Mouse (Mus musculus) hindbrain, embryonic 16.5 days (tissue): ENCODE measurements around the gene Wbp1. TPM values are rescaled to one million over a fixed set of nuclear protein-coding genes. Genes with fewer than 3 reads are reported as not detected.
"Not testable (repeated sequence)": the region's sequence is repeated elsewhere in the genome, so short reads cannot be mapped to it uniquely, and the experiment has no call there.

ENCODE experiments used
- ATAC-seq: fragments of 200-750 bp; cut with Nextera tagmentation; 2 replicates; pipeline ENCODE4 v1.8.0; 2017; ENCODE audit warnings: moderate TSS enrichment, moderate library complexity
- H3K27ac ChIP-seq: fragments of 300-500 bp; sonication (generic); 2 replicates; pipeline ENCODE4 v1.5.1; 2014; ENCODE audit warnings: low read depth, mild to moderate bottlenecking, control low read depth, low read length, moderate library complexity
- H3K27me3 ChIP-seq: fragments of 300-500 bp; sonication (generic); replicated peaks from 2 replicates; pipeline ENCODE4 v1.6.1; 2014; ENCODE audit warnings: low read length; ENCODE audit not compliant: control insufficient read depth, insufficient read depth
- H3K36me3 ChIP-seq: fragments of 300-500 bp; sonication (generic); 2 replicates; pipeline ENCODE4 v1.6.1; 2014; ENCODE audit warnings: mild to moderate bottlenecking, low read length, moderate library complexity, mixed read lengths; ENCODE audit not compliant: control insufficient read depth, insufficient read depth
- H3K4me1 ChIP-seq: fragments of 300-500 bp; sonication (generic); 2 replicates; pipeline ENCODE4 v1.6.1; 2014; ENCODE audit warnings: low read depth, low read length; ENCODE audit not compliant: control insufficient read depth, insufficient read depth
- H3K4me2 ChIP-seq: fragments of 300-500 bp; sonication (generic); 2 replicates; pipeline ENCODE4 v1.6.1; 2014; ENCODE audit warnings: mild to moderate bottlenecking, low read length, control low read depth, moderate library complexity
- H3K4me3 ChIP-seq: fragments of 300-500 bp; sonication (generic); 2 replicates; pipeline ENCODE4 v1.5.1; 2014; ENCODE audit warnings: mild to moderate bottlenecking, low read length, control low read depth, moderate library complexity
- H3K9ac ChIP-seq: fragments of 300-500 bp; sonication (generic); 2 replicates; pipeline ENCODE4 v1.6.1; 2014; ENCODE audit warnings: low read depth, mild to moderate bottlenecking, control low read depth, low read length, moderate library complexity
- H3K9me3 ChIP-seq: fragments of 300-500 bp; sonication (generic); 2 replicates; pipeline ENCODE4 v1.6.1; 2014; ENCODE audit warnings: mild to moderate bottlenecking, low read length, moderate library complexity; ENCODE audit not compliant: control insufficient read depth
- WGBS: fragments of 180-500 bp; shearing (Covaris S2); extraction: QIAGEN DNeasy Blood & Tissue Kit; methylation state at CpG from one replicate; pipeline ENCODE4 v1.1.7; 2014; 5-methylcytosine and 5-hydroxymethylcytosine counted together
- polyA plus RNA-seq: library from polyadenylated mRNA; unstranded; fragments of >200 nt; fragmentation: Nextera tagmentation; extraction: Ambion mirVana; gene quantifications from 2 replicates; pipeline ENCODE4 v1.2.1, GENCODE M21; 2015

The Wbp1 gene
- polyA plus RNA-seq, 1 experiment from 2014 or later, result 146 TPM

- WGBS, result 9% methylated on average over 19 of the region's 19 CpGs
These were observed 40.1 kb upstream of the Wbp1 start for GRCm38 (mm10) chr6:83161442-83161841.

GRCm38 (mm10) chr6:83159456-83159855, 38.1 kb upstream of the Wbp1 start:
- WGBS, result 33% methylated on average over 3 of the region's 3 CpGs

More at GRCm38 (mm10) chr6:83161442-83161841, 40.1 kb upstream of the Wbp1 start:
- peaks cover 30% of the 10 kb centered on the region for H3K27me3 ChIP-seq
- H3K4me1 ChIP-seq, result peaks cover 23% of the 10 kb centered on the region
- H3K4me2 ChIP-seq, result peak overlapping the region; percentile 59
- no peak for ATAC-seq
- no peak overlapping the region; the same call in 1 of the 2 replicates for H3K9ac ChIP-seq
- H3K27ac ChIP-seq, result no peak overlapping the region
- H3K4me3 ChIP-seq, result peak overlapping the region; percentile 32; the same call in 1 of the 2 replicates
- H3K36me3 ChIP-seq, result no peaks in the 10 kb centered on the region
- H3K9me3 ChIP-seq, result no peaks in the 10 kb centered on the region

DNA sequence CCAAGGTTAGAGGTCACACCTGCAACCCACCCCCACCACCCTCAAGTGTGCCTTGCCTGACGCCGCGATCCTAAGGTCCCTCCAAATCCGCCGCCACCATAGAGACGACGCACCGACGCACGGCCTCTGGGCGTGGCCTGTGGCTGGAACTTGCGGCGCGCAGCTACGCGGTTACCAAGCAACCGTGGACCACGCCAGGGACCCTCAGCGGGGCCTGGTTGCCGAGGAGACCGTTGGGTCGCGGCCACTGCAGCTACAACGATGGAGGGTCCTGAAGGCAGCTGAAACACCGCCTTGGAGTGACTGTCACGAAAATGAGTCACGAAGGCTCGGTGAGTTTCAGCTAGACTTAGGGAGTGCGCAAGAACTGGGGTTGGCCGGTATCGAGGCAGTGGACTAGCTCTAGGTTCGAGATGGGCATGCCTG, 34.9 kb upstream of the Wbp1 start, which contains the start of the genes Wdr54 and 1700003E16Rik:
TSS of gene Wdr54 (minus strand) at position 139 of the 426 bp plus-strand sequence.
TSS of gene 1700003E16Rik (plus strand) at position 146 of the 426 bp plus-strand sequence.
- H3K27ac ChIP-seq, result peak within 1 kb of the TSS; percentile 5; the same call in 1 of the 2 replicates
- under 1% methylated on average over 31 of the region's 32 CpGs for WGBS
- peak; percentile 91 for ATAC-seq

More at GRCm38 (mm10) chr6:83159456-83159855, 38.1 kb upstream of the Wbp1 start:
- not testable (repeated sequence) for ATAC-seq, H3K9ac ChIP-seq, H3K36me3 ChIP-seq, H3K9me3 ChIP-seq, H3K4me3 ChIP-seq, H3K27ac ChIP-seq, H3K4me2 ChIP-seq
- Histone ChIP-seq H3K4me1 (peaks cover 25% of the 10 kb centered on the region), H3K27me3 (peaks cover 30% of the 10 kb centered on the region)

DNA sequence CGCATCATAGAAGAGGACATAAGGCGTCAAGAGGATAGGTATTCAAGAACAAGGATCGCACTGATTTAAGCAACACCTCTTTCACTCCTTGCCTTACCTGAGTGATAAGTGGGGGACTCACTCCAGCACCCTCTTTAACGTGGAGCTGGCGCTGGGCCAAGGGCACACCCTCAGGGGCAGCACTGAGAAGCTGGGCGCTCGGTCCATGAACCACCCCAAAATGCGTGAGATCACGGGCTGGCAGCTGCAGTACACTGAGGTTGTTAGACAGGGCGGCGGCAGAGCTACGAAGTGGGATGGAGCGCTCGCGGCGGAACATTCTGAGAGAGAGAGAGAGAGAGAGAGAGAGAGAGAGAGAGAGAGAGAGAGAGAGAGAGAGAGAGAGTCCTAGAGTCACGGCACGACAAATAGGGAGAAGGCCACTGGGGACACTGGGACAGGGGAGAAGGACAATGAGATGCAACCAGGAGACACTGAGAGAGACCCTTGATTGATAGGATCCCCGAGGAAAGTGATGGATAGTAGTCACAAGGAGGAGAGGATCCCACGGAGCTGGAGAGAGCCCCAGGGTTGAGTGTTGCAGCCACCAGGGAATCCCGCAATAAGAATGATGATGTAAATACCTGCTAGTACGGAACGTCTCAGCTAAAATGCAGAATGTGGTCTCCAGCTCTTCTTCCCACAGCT, 34.3 kb upstream of the Wbp1 start:
- peak; percentile 52 for ATAC-seq
- H3K9ac ChIP-seq, result peak overlapping the region; percentile 74
- no peak overlapping the region for H3K27ac ChIP-seq
- H3K4me2 ChIP-seq, result peak overlapping the region; percentile 89
- no peaks in the 10 kb centered on the region for H3K9me3 ChIP-seq
- H3K36me3 ChIP-seq, result peaks cover 6% of the 10 kb centered on the region
- peak overlapping the region; percentile 67 for H3K4me3 ChIP-seq
- peaks cover 8% of the 10 kb centered on the region for H3K27me3 ChIP-seq
- H3K4me1 ChIP-seq, result peaks cover 9% of the 10 kb centered on the region
- WGBS, result 8% methylated on average over 23 of the region's 23 CpGs

More for the DNA sequence above, 34.9 kb upstream of the Wbp1 start, which contains the start of the genes Wdr54 and 1700003E16Rik:
- peaks cover 6% of the 10 kb centered on the region for H3K36me3 ChIP-seq
- peak within 1 kb of the TSS; percentile 67 for H3K4me3 ChIP-seq
- peak within 1 kb of the TSS; percentile 74 for H3K9ac ChIP-seq
- peak within 1 kb of the TSS; percentile 89 for H3K4me2 ChIP-seq
- H3K9me3 ChIP-seq, result no peaks in the 10 kb centered on the region
- peaks cover 10% of the 10 kb centered on the region for H3K4me1 ChIP-seq
- H3K27me3 ChIP-seq, result peaks cover 14% of the 10 kb centered on the region

DNA sequence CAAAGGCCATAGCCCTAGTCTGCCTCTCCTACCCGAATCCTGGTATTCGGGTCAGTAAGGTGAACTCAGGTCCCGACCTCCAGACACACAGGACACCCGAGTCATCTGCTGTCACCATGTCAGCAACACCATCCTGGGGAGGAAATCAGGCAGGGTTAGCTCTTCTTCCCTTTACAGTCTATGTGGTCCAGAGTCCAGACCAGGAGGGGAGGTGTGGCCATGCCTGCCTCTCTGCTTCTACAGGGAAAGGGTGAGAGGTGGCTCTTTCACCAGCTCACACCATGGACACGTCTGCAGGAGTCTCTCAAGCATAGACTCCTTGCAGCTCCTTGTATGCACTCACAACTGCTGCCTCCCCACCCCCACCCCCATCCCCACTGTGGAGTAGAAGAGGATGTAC, 32.1 kb upstream of the Wbp1 start:
- ATAC-seq, result no peak
- Histone ChIP-seq H3K4me2 (no peak overlapping the region), H3K27ac (no peak overlapping the region), H3K9ac (no peak overlapping the region), H3K4me3 (no peak overlapping the region), H3K27me3 (no peaks in the 10 kb centered on the region), H3K4me1 (peaks cover 9% of the 10 kb centered on the region), H3K9me3 (no peaks in the 10 kb centered on the region), H3K36me3 (peaks cover 9% of the 10 kb centered on the region)
- WGBS, result 80% methylated on average over 5 of the region's 5 CpGs

DNA sequence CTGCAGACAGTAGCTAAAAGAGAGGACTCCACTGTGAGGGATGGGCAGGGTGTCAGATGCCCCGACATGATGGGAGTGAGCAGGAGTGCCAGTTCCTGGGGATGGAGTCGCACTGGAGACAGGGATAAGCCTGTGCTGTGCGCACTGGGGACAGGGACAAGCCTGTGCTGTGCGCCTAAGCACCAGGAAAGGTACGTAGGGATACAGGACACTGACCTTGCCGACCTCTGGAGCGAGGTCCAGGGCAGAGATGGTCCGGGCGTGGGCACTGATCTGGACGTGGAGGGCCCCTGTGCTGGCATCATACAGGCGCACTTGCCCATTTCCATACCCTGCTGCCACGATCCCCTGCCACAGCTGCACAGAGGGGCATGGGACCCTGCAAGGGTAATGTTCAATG, 31.7 kb upstream of the Wbp1 start:
- no peak overlapping the region for H3K9ac ChIP-seq
- H3K4me1 ChIP-seq, result peaks cover 9% of the 10 kb centered on the region
- 85% methylated on average over 12 of the region's 12 CpGs for WGBS
- H3K9me3 ChIP-seq, result no peaks in the 10 kb centered on the region
- H3K27ac ChIP-seq, result no peak overlapping the region
- H3K27me3 ChIP-seq, result no peaks in the 10 kb centered on the region
- no peak overlapping the region for H3K4me3 ChIP-seq
- H3K36me3 ChIP-seq, result peaks cover 9% of the 10 kb centered on the region
- ATAC-seq, result no peak
- H3K4me2 ChIP-seq, result no peak overlapping the region

- no peak overlapping the region for H3K27ac ChIP-seq
- no peak overlapping the region for H3K4me3 ChIP-seq
- H3K4me2 ChIP-seq, result no peak overlapping the region
- no peaks in the 10 kb centered on the region for H3K9me3 ChIP-seq
- H3K4me1 ChIP-seq, result peaks cover 9% of the 10 kb centered on the region
- no peaks in the 10 kb centered on the region for H3K27me3 ChIP-seq
- peaks cover 9% of the 10 kb centered on the region for H3K36me3 ChIP-seq
- no peak for ATAC-seq
- 26% methylated on average over 8 of the region's 8 CpGs for WGBS
- no peak overlapping the region; the same call in 1 of the 2 replicates for H3K9ac ChIP-seq
These were observed 30.4 kb upstream of the Wbp1 start for GRCm38 (mm10) chr6:83151721-83152120.

- Histone ChIP-seq H3K4me3 (no peak overlapping the region), H3K27me3 (no peaks in the 10 kb centered on the region), H3K4me1 (peaks cover 3% of the 10 kb centered on the region), H3K4me2 (no peak overlapping the region), H3K9ac (no peak overlapping the region), H3K9me3 (no peaks in the 10 kb centered on the region), H3K36me3 (peaks cover 2% of the 10 kb centered on the region; the same call in 1 of the 2 replicates), H3K27ac (no peak overlapping the region)
- ATAC-seq, result no peak
- WGBS, result 55% methylated on average over 7 of the region's 7 CpGs
These were observed 25.9 kb upstream of the Wbp1 start for GRCm38 (mm10) chr6:83147280-83147679.

- Histone ChIP-seq H3K27me3 (no peaks in the 10 kb centered on the region), H3K36me3 (peaks cover 2% of the 10 kb centered on the region; the same call in 1 of the 2 replicates), H3K9me3 (no peaks in the 10 kb centered on the region), H3K4me1 (peaks cover 8% of the 10 kb centered on the region), H3K9ac (no peak overlapping the region), H3K4me2 (no peak overlapping the region), H3K27ac (no peak overlapping the region), H3K4me3 (no peak overlapping the region)
- no peak for ATAC-seq
- 75% methylated on average over 9 of the region's 9 CpGs for WGBS
These were observed 24.4 kb upstream of the Wbp1 start for GRCm38 (mm10) chr6:83145805-83146204.
